Mouse (Mus musculus): ENCODE measurements around the gene Fam169b.
"Not testable (repeated sequence)": the region's sequence is repeated elsewhere in the genome, so short reads cannot be mapped to it uniquely, and the experiment has no call there.

The Fam169b gene

GRCm38 (mm10) chr7:68286526-68287481, 13.2 kb downstream of the Fam169b start:
- no peak for DNase-seq (ENCODE audit: low spot score)

- DNase-seq (ENCODE audit: low spot score): no peak
Observed at GRCm38 (mm10) chr7:68287582-68287981, 13.9 kb downstream of the Fam169b start.

GRCm38 (mm10) chr7:68288000-68288399, 14.4 kb downstream of the Fam169b start:
- DNase-seq (ENCODE audit: low spot score): not testable (repeated sequence)

- DNase-seq (ENCODE audit: low spot score): no peak
Observed at GRCm38 (mm10) chr7:68289081-68289480, 15.4 kb downstream of the Fam169b start.

- peak; percentile 45 for DNase-seq (ENCODE audit: low spot score)
Observed at GRCm38 (mm10) chr7:68291603-68292002, 18.0 kb downstream of the Fam169b start.

GRCm38 (mm10) chr7:68293997-68294789, 20.6 kb downstream of the Fam169b start:
- no peak for DNase-seq (ENCODE audit: low spot score)

GRCm38 (mm10) chr7:68296487-68296886, 22.8 kb downstream of the Fam169b start:
- no peak for DNase-seq (ENCODE audit: low spot score)

- DNase-seq (ENCODE audit: low spot score): no peak
Observed at GRCm38 (mm10) chr7:68298381-68299076, 24.9 kb downstream of the Fam169b start.

GRCm38 (mm10) chr7:68301160-68301559, 27.5 kb downstream of the Fam169b start:
- DNase-seq (ENCODE audit: low spot score): no peak

- DNase-seq (ENCODE audit: low spot score): peak; percentile 90
Observed at GRCm38 (mm10) chr7:68302586-68303433, 29.2 kb downstream of the Fam169b start.

- DNase-seq (ENCODE audit: low spot score): peak; percentile 19
Observed at GRCm38 (mm10) chr7:68303685-68304084, 30.0 kb downstream of the Fam169b start.

- no peak for DNase-seq (ENCODE audit: low spot score)
Observed at GRCm38 (mm10) chr7:68305781-68306575, 32.3 kb downstream of the Fam169b start.

- no peak for DNase-seq (ENCODE audit: low spot score)
Observed at GRCm38 (mm10) chr7:68306756-68307155, 33.1 kb downstream of the Fam169b start.

- DNase-seq (ENCODE audit: low spot score): no peak
Observed at GRCm38 (mm10) chr7:68311469-68311868, 37.8 kb downstream of the Fam169b start.

- DNase-seq (ENCODE audit: low spot score): no peak
Observed at GRCm38 (mm10) chr7:68312395-68312794, 38.8 kb downstream of the Fam169b start.

- DNase-seq (ENCODE audit: low spot score): no peak
Observed at GRCm38 (mm10) chr7:68313038-68313782, 39.6 kb downstream of the Fam169b start.

GRCm38 (mm10) chr7:68314286-68314685, 40.6 kb downstream of the Fam169b start:
- DNase-seq (ENCODE audit: low spot score): no peak

GRCm38 (mm10) chr7:68315068-68315467, 41.4 kb downstream of the Fam169b start:
- no peak for DNase-seq (ENCODE audit: low spot score)

- DNase-seq (ENCODE audit: low spot score): no peak
Observed at GRCm38 (mm10) chr7:68318006-68318788, 44.6 kb downstream of the Fam169b start.

Data from embryo, embryonic 10 days (tissue).